Mouse (Mus musculus): ENCODE results near the gene Ankmy1.

- TF ChIP-seq POLR2A (IDR thresholded peaks at IDR 0.05; ENCODE audit: borderline replicate concordance, control insufficient read depth, low read depth, low read length) (no peak), CTCF (IDR thresholded peaks at IDR 0.05; ENCODE audit: control insufficient read depth, insufficient read depth, low read length) (no peak)
Measured at GRCm38 (mm10) chr1:92920474-92921200, 17.9 kb upstream of the Ankmy1 start.

Data from bone marrow, adult 2 months (tissue).